Mouse (Mus musculus): ENCODE data around the gene Polr2i. TPM values are rescaled to one million over a fixed set of nuclear protein-coding genes. Genes with fewer than 3 reads are reported as not detected.

The Polr2i gene
- polyA plus RNA-seq, 1 experiment from 2014 or later, result 182 TPM

DNA sequence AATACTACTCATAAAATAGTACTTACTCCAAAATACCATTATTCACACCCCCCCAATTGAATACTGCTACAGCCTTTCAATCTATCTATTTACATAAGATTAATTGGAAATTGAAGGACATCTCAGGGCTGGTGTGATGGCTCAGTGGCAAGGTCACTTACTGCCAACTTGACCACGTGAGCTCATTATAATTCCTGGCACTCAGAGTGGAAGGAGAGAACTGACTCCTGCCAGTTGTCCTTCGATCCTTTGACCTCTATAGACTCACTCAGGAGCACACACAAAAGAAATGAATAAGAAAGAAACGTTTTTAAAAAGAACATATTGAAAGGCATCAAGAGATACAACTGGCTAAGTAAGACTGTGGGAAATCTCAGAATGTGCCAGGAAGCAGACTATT is 15.9 kb upstream of the Polr2i start:
- 89% methylated on average over 3 of the region's 3 CpGs for WGBS

DNA sequence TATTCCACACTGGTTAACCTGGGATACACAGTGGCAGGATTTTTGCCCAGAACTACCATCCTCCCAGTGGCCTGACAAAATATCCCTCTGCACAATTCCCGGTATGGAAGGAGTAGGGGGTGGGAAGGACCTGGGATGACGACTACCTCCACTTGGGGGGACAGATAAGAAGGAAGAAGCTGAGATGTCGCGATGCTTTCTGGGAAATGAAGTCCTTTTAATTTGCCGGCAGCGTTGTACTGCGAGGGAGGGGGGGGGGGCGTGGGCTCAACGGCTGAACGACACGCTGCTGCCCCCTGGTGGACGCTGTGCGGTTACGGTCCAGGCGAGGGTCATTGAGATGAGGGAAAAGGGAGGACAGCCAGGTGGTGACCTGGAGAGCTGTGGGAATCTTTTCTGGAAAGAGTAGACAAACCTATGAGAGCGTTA is 15.0 kb upstream of the Polr2i start:
- H3K9ac ChIP-seq (ENCODE audit: low read length), result no peak overlapping the region
- no peak overlapping the region for H3K27ac ChIP-seq (replicated peaks; ENCODE audit: low read depth, low read length)

More for the DNA sequence above, 15.9 kb upstream of the Polr2i start:
- no peak overlapping the region for H3K9ac ChIP-seq (ENCODE audit: low read length)
- H3K27me3 ChIP-seq (ENCODE audit: control insufficient read depth, insufficient read depth, low read length), result no peaks in the 10 kb centered on the region
- no peaks in the 10 kb centered on the region for H3K36me3 ChIP-seq (ENCODE audit: control insufficient read depth, insufficient read depth, low read length)
- ATAC-seq (ENCODE audit: insufficient number of reproducible peaks, low FRiP score, low TSS enrichment, low read depth) (no peak), DNase-seq (ENCODE audit: low spot score) (no peak)
- H3K4me2 ChIP-seq (ENCODE audit: low read depth, severe bottlenecking), result no peak overlapping the region
- H3K27ac ChIP-seq (replicated peaks; ENCODE audit: low read depth, low read length), result no peak overlapping the region
- H3K4me1 ChIP-seq (ENCODE audit: control insufficient read depth, insufficient read depth, low read length), result 0 out of 2 replicates have a peak, but pooled peaks cover 2% of the 10 kb centered on the region
- no peaks in the 10 kb centered on the region for H3K9me3 ChIP-seq (ENCODE audit: control insufficient read depth, low read length)
- no peak overlapping the region for H3K4me3 ChIP-seq (ENCODE audit: low read depth, low read length)

DNA sequence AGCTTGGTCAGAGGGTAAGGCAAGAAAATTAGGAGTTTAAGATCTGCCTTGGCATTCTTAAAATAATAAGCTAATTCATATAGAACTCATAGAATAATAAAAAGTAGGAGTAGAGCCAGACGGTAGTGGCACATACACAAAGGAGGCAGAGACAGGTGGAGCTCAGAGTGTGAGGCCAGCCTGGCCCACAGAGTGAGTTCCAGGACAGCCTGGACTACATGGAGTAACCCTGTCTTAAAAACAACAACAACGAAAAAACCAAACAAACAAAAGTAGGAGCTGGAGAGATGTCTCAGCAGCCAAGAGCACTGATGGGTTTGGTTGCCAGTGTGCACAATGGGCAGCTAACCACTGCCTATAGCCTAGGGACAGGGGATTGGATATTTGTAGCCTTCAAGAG is 14.5 kb upstream of the Polr2i start:
- no peak for ATAC-seq (ENCODE audit: insufficient number of reproducible peaks, low FRiP score, low TSS enrichment, low read depth)

More for the DNA sequence above, 15.0 kb upstream of the Polr2i start:
- Histone ChIP-seq H3K4me1 (ENCODE audit: control insufficient read depth, insufficient read depth, low read length) (0 out of 2 replicates have a peak, but pooled peaks cover 2% of the 10 kb centered on the region), H3K4me3 (ENCODE audit: low read depth, low read length) (no peak overlapping the region), H3K9me3 (ENCODE audit: control insufficient read depth, low read length) (no peaks in the 10 kb centered on the region), H3K36me3 (ENCODE audit: control insufficient read depth, insufficient read depth, low read length) (no peaks in the 10 kb centered on the region), H3K27me3 (ENCODE audit: control insufficient read depth, insufficient read depth, low read length) (no peaks in the 10 kb centered on the region), H3K4me2 (ENCODE audit: low read depth, severe bottlenecking) (peak overlapping the region; percentile 30; the same call in 1 of the 2 replicates)
- 1% methylated on average over 15 of the region's 16 CpGs for WGBS
- peak; percentile 94 for DNase-seq (ENCODE audit: low spot score)
- ATAC-seq (ENCODE audit: insufficient number of reproducible peaks, low FRiP score, low TSS enrichment, low read depth), result peak; percentile 64

DNA sequence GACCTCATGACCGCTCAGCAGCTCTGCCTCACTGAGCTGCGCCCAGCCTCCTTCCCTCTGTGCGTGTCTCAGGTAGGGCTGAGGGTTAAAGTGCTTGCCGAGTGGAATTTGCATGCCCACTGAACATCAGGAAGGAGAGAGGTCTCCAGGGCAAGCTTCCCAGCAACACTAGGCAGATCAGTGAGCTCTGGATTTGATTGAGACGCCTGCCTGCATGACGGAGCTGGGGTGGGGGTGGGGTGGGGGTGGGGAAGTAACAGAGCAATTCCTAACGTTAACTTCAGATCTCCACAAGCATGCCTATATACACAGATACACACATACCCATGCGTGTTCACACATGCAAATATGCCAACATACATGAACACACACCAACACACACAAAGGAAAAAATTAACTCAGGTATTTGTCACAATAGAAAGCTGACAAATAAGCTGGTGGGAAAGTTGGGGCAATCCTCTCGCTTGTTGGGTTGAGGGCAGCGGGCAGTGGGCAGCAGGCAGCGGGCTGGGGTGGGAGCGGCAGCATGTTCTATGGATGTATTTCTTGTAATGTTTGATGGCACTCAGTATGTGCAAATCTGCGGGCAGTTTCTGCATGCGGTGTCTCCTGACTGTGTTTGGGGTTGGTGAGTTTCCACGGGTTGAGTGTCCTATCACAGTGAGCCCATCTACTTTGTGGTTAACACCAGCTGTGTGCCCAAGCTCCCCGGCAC is 12.3 kb upstream of the Polr2i start:
- peak; percentile 45 for ATAC-seq (ENCODE audit: insufficient number of reproducible peaks, low FRiP score, low TSS enrichment, low read depth)

More for the DNA sequence above, 14.5 kb upstream of the Polr2i start:
- H3K4me3 ChIP-seq (ENCODE audit: low read depth, low read length), result no peak overlapping the region
- WGBS, result 82% methylated on average over 2 of the region's 2 CpGs
- H3K9ac ChIP-seq (ENCODE audit: low read length), result no peak overlapping the region
- H3K27me3 ChIP-seq (ENCODE audit: control insufficient read depth, insufficient read depth, low read length), result no peaks in the 10 kb centered on the region
- H3K4me2 ChIP-seq (ENCODE audit: low read depth, severe bottlenecking), result no peak overlapping the region
- no peak for DNase-seq (ENCODE audit: low spot score)
- H3K4me1 ChIP-seq (ENCODE audit: control insufficient read depth, insufficient read depth, low read length), result 0 out of 2 replicates have a peak, but pooled peaks cover 2% of the 10 kb centered on the region
- no peaks in the 10 kb centered on the region for H3K9me3 ChIP-seq (ENCODE audit: control insufficient read depth, low read length)
- no peak overlapping the region for H3K27ac ChIP-seq (replicated peaks; ENCODE audit: low read depth, low read length)
- H3K36me3 ChIP-seq (ENCODE audit: control insufficient read depth, insufficient read depth, low read length), result no peaks in the 10 kb centered on the region

DNA sequence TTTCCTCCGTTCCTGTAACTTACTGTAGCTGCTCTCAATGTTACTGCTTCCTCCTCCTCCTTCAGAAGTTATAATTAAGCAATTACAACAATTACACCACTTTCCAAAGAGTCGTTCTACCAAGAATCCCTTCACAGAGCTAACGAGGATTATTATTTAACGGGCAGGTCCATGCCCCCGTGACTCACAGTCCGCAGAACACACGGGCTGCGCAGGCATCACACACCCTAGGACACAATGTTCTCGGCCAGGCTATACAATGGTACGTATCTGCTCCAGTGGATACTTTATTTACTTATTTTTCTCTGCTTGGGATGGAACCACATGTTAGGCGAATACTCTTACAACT is 11.8 kb upstream of the Polr2i start:
- ATAC-seq (ENCODE audit: insufficient number of reproducible peaks, low FRiP score, low TSS enrichment, low read depth) (no peak), DNase-seq (ENCODE audit: low spot score) (no peak)
- no peak overlapping the region for H3K27ac ChIP-seq (replicated peaks; ENCODE audit: low read depth, low read length)
- H3K4me1 ChIP-seq (ENCODE audit: control insufficient read depth, insufficient read depth, low read length), result 0 out of 2 replicates have a peak, but pooled peaks cover 2% of the 10 kb centered on the region
- no peaks in the 10 kb centered on the region for H3K27me3 ChIP-seq (ENCODE audit: control insufficient read depth, insufficient read depth, low read length)
- H3K9ac ChIP-seq (ENCODE audit: low read length), result peak overlapping the region; percentile 38
- peak overlapping the region; percentile 26 for H3K4me3 ChIP-seq (ENCODE audit: low read depth, low read length)
- H3K36me3 ChIP-seq (ENCODE audit: control insufficient read depth, insufficient read depth, low read length), result peaks cover 8% of the 10 kb centered on the region
- H3K4me2 ChIP-seq (ENCODE audit: low read depth, severe bottlenecking), result peak overlapping the region; percentile 65
- 23% methylated on average over 11 of the region's 11 CpGs for WGBS
- H3K9me3 ChIP-seq (ENCODE audit: control insufficient read depth, low read length), result no peaks in the 10 kb centered on the region

More for the DNA sequence above, 12.3 kb upstream of the Polr2i start:
- H3K36me3 ChIP-seq (ENCODE audit: control insufficient read depth, insufficient read depth, low read length), result peaks cover 8% of the 10 kb centered on the region
- 3% methylated on average over 16 of the region's 16 CpGs for WGBS
- 0 out of 2 replicates have a peak, but pooled peaks cover 2% of the 10 kb centered on the region for H3K4me1 ChIP-seq (ENCODE audit: control insufficient read depth, insufficient read depth, low read length)
- no peaks in the 10 kb centered on the region for H3K9me3 ChIP-seq (ENCODE audit: control insufficient read depth, low read length)
- H3K27me3 ChIP-seq (ENCODE audit: control insufficient read depth, insufficient read depth, low read length), result no peaks in the 10 kb centered on the region
- DNase-seq (ENCODE audit: low spot score), result peak; percentile 79
- peak overlapping the region; percentile 65 for H3K4me2 ChIP-seq (ENCODE audit: low read depth, severe bottlenecking)
- H3K4me3 ChIP-seq (ENCODE audit: low read depth, low read length), result peak overlapping the region; percentile 26
- peak overlapping the region; percentile 38 for H3K9ac ChIP-seq (ENCODE audit: low read length)
- H3K27ac ChIP-seq (replicated peaks; ENCODE audit: low read depth, low read length), result no peak overlapping the region

DNA sequence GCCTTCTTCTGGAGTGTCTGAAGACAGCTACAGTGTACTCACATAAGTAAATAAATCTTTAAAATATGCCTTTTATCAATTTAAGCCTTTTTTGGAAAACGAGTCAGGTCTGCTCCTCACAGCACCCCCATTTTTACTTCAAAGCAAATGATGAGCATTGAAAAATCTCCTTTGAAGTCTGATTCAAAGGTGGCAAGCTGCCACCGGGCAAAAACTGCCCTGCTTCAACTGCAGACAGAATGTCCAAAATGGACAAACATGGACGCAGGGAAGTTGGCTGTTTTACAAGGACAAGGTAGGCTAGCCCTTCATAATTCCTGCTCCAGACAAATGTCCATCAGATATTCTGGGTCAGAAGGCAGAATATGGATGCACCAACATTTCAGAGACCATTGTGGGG is 10.3 kb upstream of the Polr2i start:
- H3K4me1 ChIP-seq (ENCODE audit: control insufficient read depth, insufficient read depth, low read length), result 0 out of 2 replicates have a peak, but pooled peaks cover 2% of the 10 kb centered on the region
- no peak overlapping the region for H3K9ac ChIP-seq (ENCODE audit: low read length)
- H3K4me2 ChIP-seq (ENCODE audit: low read depth, severe bottlenecking), result no peak overlapping the region
- H3K27ac ChIP-seq (replicated peaks; ENCODE audit: low read depth, low read length), result no peak overlapping the region
- H3K36me3 ChIP-seq (ENCODE audit: control insufficient read depth, insufficient read depth, low read length), result peaks cover 15% of the 10 kb centered on the region
- no peaks in the 10 kb centered on the region for H3K27me3 ChIP-seq (ENCODE audit: control insufficient read depth, insufficient read depth, low read length)
- ATAC-seq (ENCODE audit: insufficient number of reproducible peaks, low FRiP score, low TSS enrichment, low read depth) (no peak), DNase-seq (ENCODE audit: low spot score) (no peak)
- H3K4me3 ChIP-seq (ENCODE audit: low read depth, low read length), result no peak overlapping the region
- WGBS, result 84% methylated on average over 3 of the region's 3 CpGs
- H3K9me3 ChIP-seq (ENCODE audit: control insufficient read depth, low read length), result no peaks in the 10 kb centered on the region

DNA sequence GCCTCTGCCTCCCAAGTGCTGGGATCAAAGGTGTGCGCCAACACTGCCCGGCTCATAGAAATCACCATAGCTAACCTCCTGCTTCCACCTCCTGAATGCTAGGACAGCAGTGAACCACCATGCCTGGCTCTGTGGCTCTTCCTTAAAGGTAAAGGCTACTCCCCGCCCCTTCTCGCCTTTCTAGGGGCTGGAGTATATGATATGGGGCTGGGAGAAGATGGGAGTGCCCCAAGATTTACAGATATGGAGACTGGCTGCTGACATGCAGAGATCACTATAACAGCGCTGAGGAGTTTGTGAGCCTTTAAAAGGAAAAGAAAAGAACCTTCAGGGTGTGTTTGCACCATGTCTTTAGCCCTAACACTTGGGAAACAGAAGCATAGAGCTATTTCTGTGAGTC is 9.5 kb upstream of the Polr2i start:
- no peak for DNase-seq (ENCODE audit: low spot score)
- no peak for ATAC-seq (ENCODE audit: insufficient number of reproducible peaks, low FRiP score, low TSS enrichment, low read depth)
- Histone ChIP-seq H3K9ac (ENCODE audit: low read length) (no peak overlapping the region), H3K4me2 (ENCODE audit: low read depth, severe bottlenecking) (no peak overlapping the region), H3K9me3 (ENCODE audit: control insufficient read depth, low read length) (no peaks in the 10 kb centered on the region), H3K27ac (replicated peaks; ENCODE audit: low read depth, low read length) (no peak overlapping the region), H3K4me3 (ENCODE audit: low read depth, low read length) (no peak overlapping the region), H3K36me3 (ENCODE audit: control insufficient read depth, insufficient read depth, low read length) (peaks cover 21% of the 10 kb centered on the region), H3K27me3 (ENCODE audit: control insufficient read depth, insufficient read depth, low read length) (no peaks in the 10 kb centered on the region), H3K4me1 (ENCODE audit: control insufficient read depth, insufficient read depth, low read length) (0 out of 2 replicates have a peak, but pooled peaks cover 2% of the 10 kb centered on the region)
- 93% methylated on average over 5 of the region's 5 CpGs for WGBS

DNA sequence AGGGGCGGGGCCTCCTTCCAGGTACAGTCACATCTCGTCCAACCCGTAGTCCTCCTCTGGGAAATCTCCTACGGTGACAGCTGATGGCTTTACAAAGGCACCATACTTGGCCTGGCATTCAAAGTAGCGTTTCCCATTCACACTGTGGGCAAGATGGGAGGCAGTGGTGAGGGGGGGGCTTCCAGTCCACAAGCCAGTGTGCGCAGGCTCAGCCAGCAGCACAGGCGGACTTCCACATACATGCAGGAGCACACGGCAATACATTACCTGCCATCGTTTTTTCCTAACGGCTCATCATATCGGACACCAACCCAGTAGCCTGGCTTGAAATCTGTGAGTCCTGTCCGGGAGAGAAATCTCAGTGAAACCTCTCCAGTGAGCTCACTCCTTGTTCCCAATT is 7.5 kb upstream of the Polr2i start:
- peaks cover 21% of the 10 kb centered on the region for H3K36me3 ChIP-seq (ENCODE audit: control insufficient read depth, insufficient read depth, low read length)
- no peaks in the 10 kb centered on the region for H3K9me3 ChIP-seq (ENCODE audit: control insufficient read depth, low read length)
- no peak for DNase-seq (ENCODE audit: low spot score)

More for the DNA sequence above, 7.5 kb upstream of the Polr2i start:
- Histone ChIP-seq H3K27ac (replicated peaks; ENCODE audit: low read depth, low read length) (no peak overlapping the region), H3K9ac (ENCODE audit: low read length) (no peak overlapping the region), H3K4me3 (ENCODE audit: low read depth, low read length) (no peak overlapping the region), H3K4me1 (ENCODE audit: control insufficient read depth, insufficient read depth, low read length) (0 out of 2 replicates have a peak, but pooled peaks cover 2% of the 10 kb centered on the region), H3K27me3 (ENCODE audit: control insufficient read depth, insufficient read depth, low read length) (no peaks in the 10 kb centered on the region), H3K4me2 (ENCODE audit: low read depth, severe bottlenecking) (no peak overlapping the region)
- ATAC-seq (ENCODE audit: insufficient number of reproducible peaks, low FRiP score, low TSS enrichment, low read depth), result no peak
- 92% methylated on average over 12 of the region's 12 CpGs for WGBS

Data from limb, embryonic 11.5 days (tissue).